Mouse (Mus musculus) A20 (cell line): ENCODE measurements around the gene Cacng2.

Experiments
- DNase-seq: peaks from one replicate; pipeline ENCODE4 v3.0.0-alpha.2; 2011; ENCODE audit warnings: low read depth, low spot score

Gene Cacng2

GRCm38 (mm10) chr15:78119704-78120103 lies at the start of gene Cacng2:
Cacng2 (minus strand) TSS chr15:78120028.
- DNase-seq = peak; percentile 81

GRCm38 (mm10) chr15:78169566-78169965 lies 49.7 kb upstream of the Cacng2 start:
- DNase-seq = no peak

GRCm38 (mm10) chr15:78165292-78165691 lies 45.5 kb upstream of the Cacng2 start:
- DNase-seq = peak; percentile 83

GRCm38 (mm10) chr15:78164466-78164865 lies 44.6 kb upstream of the Cacng2 start:
- no peak for DNase-seq

GRCm38 (mm10) chr15:78161946-78162345 lies 42.1 kb upstream of the Cacng2 start:
- no peak for DNase-seq

- DNase-seq = no peak
Observed at GRCm38 (mm10) chr15:78158335-78158734, 38.5 kb upstream of the Cacng2 start.

- no peak for DNase-seq
Observed at GRCm38 (mm10) chr15:78157824-78158223, 38.0 kb upstream of the Cacng2 start.

GRCm38 (mm10) chr15:78157330-78157729 lies 37.5 kb upstream of the Cacng2 start:
- no peak for DNase-seq

- no peak for DNase-seq
Observed at GRCm38 (mm10) chr15:78155421-78155820, 35.6 kb upstream of the Cacng2 start.

- no peak for DNase-seq
Observed at GRCm38 (mm10) chr15:78153045-78153775, 33.4 kb upstream of the Cacng2 start.

GRCm38 (mm10) chr15:78148565-78148964 lies 28.7 kb upstream of the Cacng2 start:
- peak; percentile 23 for DNase-seq

- no peak for DNase-seq
Observed at GRCm38 (mm10) chr15:78140226-78140625, 20.4 kb upstream of the Cacng2 start.

- no peak for DNase-seq
Observed at GRCm38 (mm10) chr15:78134606-78135005, 14.8 kb upstream of the Cacng2 start.

GRCm38 (mm10) chr15:78133389-78133788 lies 13.6 kb upstream of the Cacng2 start:
- no peak for DNase-seq

GRCm38 (mm10) chr15:78119248-78119647 lies 580 bp downstream of the Cacng2 start:
- DNase-seq = no peak

GRCm38 (mm10) chr15:78118275-78118995 lies 1.4 kb downstream of the Cacng2 start:
- DNase-seq = no peak

GRCm38 (mm10) chr15:78117731-78118130 lies 2.1 kb downstream of the Cacng2 start:
- no peak for DNase-seq

GRCm38 (mm10) chr15:78116936-78117335 lies 2.9 kb downstream of the Cacng2 start:
- DNase-seq = no peak

- DNase-seq = no peak
Observed at GRCm38 (mm10) chr15:78116244-78116643, 3.6 kb downstream of the Cacng2 start.

GRCm38 (mm10) chr15:78099516-78099915 lies 20.3 kb downstream of the Cacng2 start:
- no peak for DNase-seq

GRCm38 (mm10) chr15:78096004-78096403 lies 23.8 kb downstream of the Cacng2 start:
- DNase-seq = no peak

- DNase-seq = no peak
Observed at GRCm38 (mm10) chr15:78093597-78093996, 26.2 kb downstream of the Cacng2 start.
